7 mouse cellular contexts compared by ENCODE assay signal in genomic region chr2:74128782-74129538, GRCm38 (mm10).
DNase-seq lines count a peak whose midpoint lies in the region; ATAC-seq lines count a peak whose summit lies in the region.

No protein-coding gene starts in this region.

- H3K4me2 ChIP-seq in embryonic facial prominence, embryonic 13.5 days = peak overlapping the region; percentile 65
- H3K4me2 ChIP-seq in hindbrain, embryonic 15.5 days = peak overlapping the region; percentile 60
- peak overlapping the region; percentile 66 for H3K4me2 ChIP-seq in neural tube, embryonic 12.5 days (replicated peaks)

- H3K27ac ChIP-seq in embryonic facial prominence, embryonic 13.5 days = no peak overlapping the region
- peak overlapping the region; percentile 70 for H3K27ac ChIP-seq in hindbrain, embryonic 15.5 days (replicated peaks)
- H3K27ac ChIP-seq in neural tube, embryonic 12.5 days = peak overlapping the region; percentile 66

- peak; percentile 29 to 35 for DNase-seq in layer of hippocampus, postnatal 10 days (ENCODE audit: low spot score in 2 of 2)
- no peak for DNase-seq in layer of hippocampus, adult 9-11 months
- no peak for DNase-seq in thymus, postnatal 10 days (ENCODE audit: low spot score in 2 of 2)
- DNase-seq in gastrocnemius, postnatal 10 days = no peak

- peaks cover 33% of the 10 kb centered on the region for H3K27me3 ChIP-seq in embryonic facial prominence, embryonic 13.5 days
- H3K27me3 ChIP-seq in hindbrain, embryonic 15.5 days = no peaks in the 10 kb centered on the region
- H3K27me3 ChIP-seq in neural tube, embryonic 12.5 days (replicated peaks) = no peaks in the 10 kb centered on the region

- H3K36me3 ChIP-seq in embryonic facial prominence, embryonic 13.5 days = no peaks in the 10 kb centered on the region
- H3K36me3 ChIP-seq in hindbrain, embryonic 15.5 days = no peaks in the 10 kb centered on the region
- no peaks in the 10 kb centered on the region for H3K36me3 ChIP-seq in neural tube, embryonic 12.5 days

- WGBS in embryonic facial prominence, embryonic 13.5 days = 2% methylated on average over 14 of the region's 14 CpGs
- WGBS in hindbrain, embryonic 15.5 days = under 1% methylated on average over 14 of the region's 14 CpGs
- WGBS in neural tube, embryonic 12.5 days = under 1% methylated on average over 14 of the region's 14 CpGs

- no peak for ATAC-seq in embryonic facial prominence, embryonic 13.5 days (ENCODE audit: insufficient number of reproducible peaks, insufficient read depth, low FRiP score, low TSS enrichment, low read depth)
- ATAC-seq in hindbrain, embryonic 15.5 days (ENCODE audit: low FRiP score, low read depth) = peak; percentile 81
- ATAC-seq in neural tube, embryonic 12.5 days (ENCODE audit: low FRiP score, low read depth) = peak; percentile 60; the same call in 1 of the 2 replicates

- peak overlapping the region; percentile 34 for H3K4me3 ChIP-seq in embryonic facial prominence, embryonic 13.5 days
- peak overlapping the region; percentile 32 for H3K4me3 ChIP-seq in hindbrain, embryonic 15.5 days
- H3K4me3 ChIP-seq in neural tube, embryonic 12.5 days = peak overlapping the region; percentile 21

- peaks cover 24% of the 10 kb centered on the region for H3K4me1 ChIP-seq in embryonic facial prominence, embryonic 13.5 days
- peaks cover 25% of the 10 kb centered on the region for H3K4me1 ChIP-seq in hindbrain, embryonic 15.5 days (replicated peaks)
- peaks cover 23% of the 10 kb centered on the region for H3K4me1 ChIP-seq in neural tube, embryonic 12.5 days

- peak overlapping the region; percentile 63 for H3K9ac ChIP-seq in embryonic facial prominence, embryonic 13.5 days
- peak overlapping the region; percentile 41 for H3K9ac ChIP-seq in hindbrain, embryonic 15.5 days
- peak overlapping the region; percentile 36; the same call in 1 of the 2 replicates for H3K9ac ChIP-seq in neural tube, embryonic 12.5 days

- no peaks in the 10 kb centered on the region for H3K9me3 ChIP-seq in embryonic facial prominence, embryonic 13.5 days
- H3K9me3 ChIP-seq in hindbrain, embryonic 15.5 days = no peaks in the 10 kb centered on the region
- no peaks in the 10 kb centered on the region for H3K9me3 ChIP-seq in neural tube, embryonic 12.5 days

Comparison
In these comparisons a context has a peak if more than half of its experiments do, and no peak if none do; other contexts are left out.
1. DNase-seq: peak in layer of hippocampus, postnatal 10 days (2 of 2); none in layer of hippocampus, adult 9-11 months (single experiment), thymus, postnatal 10 days (0 of 2) and gastrocnemius, postnatal 10 days (single experiment).
2. Peak in every context shown above with its lines, with median percentiles within 50 percentile points of each other: H3K4me2 ChIP-seq, H3K4me3 ChIP-seq and H3K9ac ChIP-seq.